Mouse (Mus musculus): ENCODE data around the gene Arhgef10l. TPM values are rescaled to one million over a fixed set of nuclear protein-coding genes. Genes with fewer than 3 reads are reported as not detected.
A peak's percentile ranks its signal among the peaks of the same experiment; 100 is the strongest.

Gene Arhgef10l
- polyA plus RNA-seq, 1 experiment from 2014 or later = 15.3 TPM

- 87% methylated on average over 8 of the region's 8 CpGs for WGBS
- Histone ChIP-seq H3K4me1 (replicated peaks) (peaks cover 21% of the 10 kb centered on the region), H3K9ac (no peak overlapping the region), H3K4me2 (no peak overlapping the region), H3K4me3 (no peak overlapping the region), H3K27ac (no peak overlapping the region), H3K36me3 (no peaks in the 10 kb centered on the region), H3K27me3 (no peaks in the 10 kb centered on the region), H3K9me3 (replicated peaks) (no peaks in the 10 kb centered on the region)
- no peak for ATAC-seq (replicated peaks; ENCODE audit: insufficient number of reproducible peaks, insufficient read depth, low FRiP score, low read depth)
These were observed 25.6 kb downstream of the Arhgef10l start for GRCm38 (mm10) chr4:140640242-140640523.

GRCm38 (mm10) chr4:140639431-140640241 lies 26.2 kb downstream of the Arhgef10l start:
- ATAC-seq (replicated peaks; ENCODE audit: insufficient number of reproducible peaks, insufficient read depth, low FRiP score, low read depth) = no peak
- H3K4me2 ChIP-seq = no peak overlapping the region
- 87% methylated on average over 28 of the region's 28 CpGs for WGBS
- no peaks in the 10 kb centered on the region for H3K27me3 ChIP-seq
- H3K4me3 ChIP-seq = no peak overlapping the region
- peaks cover 21% of the 10 kb centered on the region; the same call in 1 of the 2 replicates for H3K4me1 ChIP-seq (replicated peaks)
- no peak overlapping the region for H3K9ac ChIP-seq
- no peaks in the 10 kb centered on the region for H3K36me3 ChIP-seq
- no peaks in the 10 kb centered on the region for H3K9me3 ChIP-seq (replicated peaks)
- no peak overlapping the region for H3K27ac ChIP-seq

- Histone ChIP-seq H3K27ac (no peak overlapping the region), H3K4me3 (no peak overlapping the region), H3K27me3 (no peaks in the 10 kb centered on the region), H3K36me3 (no peaks in the 10 kb centered on the region), H3K9ac (no peak overlapping the region), H3K9me3 (replicated peaks) (no peaks in the 10 kb centered on the region), H3K4me1 (replicated peaks) (peaks cover 21% of the 10 kb centered on the region; the same call in 1 of the 2 replicates), H3K4me2 (no peak overlapping the region)
- no peak for ATAC-seq (replicated peaks; ENCODE audit: insufficient number of reproducible peaks, insufficient read depth, low FRiP score, low read depth)
- 87% methylated on average over 5 of the region's 5 CpGs for WGBS
These were observed 27.2 kb downstream of the Arhgef10l start for GRCm38 (mm10) chr4:140638591-140638990.

DNA sequence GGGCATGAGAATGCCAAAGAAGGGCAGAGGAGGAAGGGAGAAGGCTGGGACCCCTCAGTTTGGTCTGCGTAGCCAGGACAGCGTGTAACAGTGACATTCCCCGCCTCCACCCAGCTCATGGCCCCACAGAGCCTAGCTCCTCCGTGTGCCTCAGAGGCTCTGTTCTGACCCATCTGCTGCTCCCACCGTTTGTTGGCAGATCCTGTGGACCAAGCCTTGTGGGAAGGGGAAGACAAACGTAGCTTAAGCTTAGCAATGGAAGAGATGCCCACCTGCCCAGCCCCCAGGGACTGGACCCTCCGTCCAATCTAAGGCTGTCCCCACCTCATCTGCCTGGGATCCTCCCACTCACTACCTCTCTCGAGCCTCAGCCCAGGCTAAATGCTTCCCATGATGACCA lies 28.5 kb downstream of the Arhgef10l start:
- H3K4me1 ChIP-seq (replicated peaks) = peaks cover 21% of the 10 kb centered on the region; the same call in 1 of the 2 replicates
- H3K27ac ChIP-seq = no peak overlapping the region
- no peaks in the 10 kb centered on the region for H3K27me3 ChIP-seq
- no peaks in the 10 kb centered on the region for H3K9me3 ChIP-seq (replicated peaks)
- WGBS = 71% methylated on average over 8 of the region's 8 CpGs
- H3K36me3 ChIP-seq = no peaks in the 10 kb centered on the region
- no peak overlapping the region for H3K9ac ChIP-seq
- no peak overlapping the region for H3K4me3 ChIP-seq
- ATAC-seq (replicated peaks; ENCODE audit: insufficient number of reproducible peaks, insufficient read depth, low FRiP score, low read depth) = no peak
- H3K4me2 ChIP-seq = no peak overlapping the region

DNA sequence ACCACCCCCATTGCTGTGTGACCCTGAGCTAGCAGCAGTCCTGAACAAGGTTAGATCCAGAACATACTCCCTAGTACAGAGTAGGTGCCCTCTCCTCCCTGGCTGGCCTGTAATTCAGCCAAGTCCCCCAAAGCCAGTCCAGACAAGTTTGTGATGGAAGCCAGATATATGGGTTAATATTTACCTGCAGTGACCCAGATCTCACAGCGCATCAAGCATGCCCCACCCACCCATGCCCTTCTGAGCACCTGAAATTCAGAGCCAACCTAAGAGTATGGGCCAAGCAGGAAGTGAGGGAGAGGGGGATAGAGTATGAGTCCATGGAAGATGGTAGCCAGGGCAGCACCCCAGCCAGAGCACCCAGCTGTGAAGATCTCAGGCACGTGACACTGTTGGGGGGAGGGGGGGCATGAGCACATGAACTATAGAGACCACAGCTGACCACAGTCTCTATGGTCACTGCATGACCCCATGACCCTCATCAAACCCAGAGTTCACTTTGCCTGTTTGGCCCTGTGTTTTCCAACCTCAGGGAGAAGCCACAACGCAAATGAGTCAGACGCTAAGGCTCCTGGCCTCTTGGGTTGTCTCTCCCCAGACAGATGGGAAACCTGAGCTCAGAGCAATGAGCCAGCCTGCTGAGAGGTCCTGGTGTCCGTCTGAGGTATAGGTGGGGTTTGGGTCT lies 29.4 kb downstream of the Arhgef10l start:
- Histone ChIP-seq H3K4me3 (no peak overlapping the region), H3K27me3 (no peaks in the 10 kb centered on the region), H3K4me1 (replicated peaks) (peaks cover 17% of the 10 kb centered on the region), H3K27ac (no peak overlapping the region), H3K36me3 (no peaks in the 10 kb centered on the region), H3K9me3 (replicated peaks) (no peaks in the 10 kb centered on the region), H3K9ac (no peak overlapping the region), H3K4me2 (no peak overlapping the region)
- no peak for ATAC-seq (replicated peaks; ENCODE audit: insufficient number of reproducible peaks, insufficient read depth, low FRiP score, low read depth)
- 63% methylated on average over 5 of the region's 5 CpGs for WGBS

GRCm38 (mm10) chr4:140634861-140635388 lies 30.9 kb downstream of the Arhgef10l start:
- H3K9ac ChIP-seq = no peak overlapping the region
- no peak overlapping the region for H3K4me3 ChIP-seq
- 68% methylated on average over 10 of the region's 10 CpGs for WGBS
- no peak for ATAC-seq (replicated peaks; ENCODE audit: insufficient number of reproducible peaks, insufficient read depth, low FRiP score, low read depth)
- H3K27ac ChIP-seq = no peak overlapping the region
- H3K9me3 ChIP-seq (replicated peaks) = no peaks in the 10 kb centered on the region
- no peaks in the 10 kb centered on the region for H3K36me3 ChIP-seq
- no peak overlapping the region for H3K4me2 ChIP-seq
- H3K27me3 ChIP-seq = no peaks in the 10 kb centered on the region
- H3K4me1 ChIP-seq (replicated peaks) = peaks cover 24% of the 10 kb centered on the region

- ATAC-seq (replicated peaks; ENCODE audit: insufficient number of reproducible peaks, insufficient read depth, low FRiP score, low read depth) = no peak
- peaks cover 29% of the 10 kb centered on the region for H3K4me1 ChIP-seq (replicated peaks)
- 68% methylated on average over 6 of the region's 6 CpGs for WGBS
These were observed 34.4 kb downstream of the Arhgef10l start for GRCm38 (mm10) chr4:140631276-140631849.

GRCm38 (mm10) chr4:140630651-140631241 lies 35.1 kb downstream of the Arhgef10l start:
- Histone ChIP-seq H3K4me1 (replicated peaks) (peaks cover 32% of the 10 kb centered on the region), H3K27ac (peak overlapping the region; percentile 80), H3K9me3 (replicated peaks) (no peaks in the 10 kb centered on the region), H3K27me3 (no peaks in the 10 kb centered on the region), H3K36me3 (no peaks in the 10 kb centered on the region), H3K4me3 (no peak overlapping the region), H3K4me2 (peak overlapping the region; percentile 41), H3K9ac (peak overlapping the region; percentile 39; the same call in 1 of the 2 replicates)
- 19% methylated on average over 15 of the region's 15 CpGs for whole genome bisulfite sequencing
- ATAC-seq (replicated peaks; ENCODE audit: insufficient number of reproducible peaks, insufficient read depth, low FRiP score, low read depth) = peak; percentile 27

More at GRCm38 (mm10) chr4:140631276-140631849, 34.4 kb downstream of the Arhgef10l start:
- Histone ChIP-seq H3K36me3 (no peaks in the 10 kb centered on the region), H3K9ac (peak overlapping the region; percentile 39; the same call in 1 of the 2 replicates), H3K9me3 (replicated peaks) (no peaks in the 10 kb centered on the region), H3K27me3 (no peaks in the 10 kb centered on the region), H3K27ac (peak overlapping the region; percentile 80), H3K4me3 (no peak overlapping the region), H3K4me2 (peak overlapping the region; percentile 41; the same call in 1 of the 2 replicates)

- no peak for ATAC-seq (replicated peaks; ENCODE audit: insufficient number of reproducible peaks, insufficient read depth, low FRiP score, low read depth)
- H3K4me3 ChIP-seq = no peak overlapping the region
- no peaks in the 10 kb centered on the region for H3K36me3 ChIP-seq
- no peaks in the 10 kb centered on the region for H3K27me3 ChIP-seq
- H3K4me1 ChIP-seq (replicated peaks) = peaks cover 36% of the 10 kb centered on the region
- peak overlapping the region; percentile 80 for H3K27ac ChIP-seq
- no peaks in the 10 kb centered on the region for H3K9me3 ChIP-seq (replicated peaks)
- no peak overlapping the region for H3K9ac ChIP-seq
- 84% methylated on average over 3 of the region's 6 CpGs for WGBS
- no peak overlapping the region; the same call in 1 of the 2 replicates for H3K4me2 ChIP-seq
These were observed 35.7 kb downstream of the Arhgef10l start for GRCm38 (mm10) chr4:140630136-140630535.

- Histone ChIP-seq H3K4me3 (no peak overlapping the region), H3K9ac (no peak overlapping the region), H3K4me1 (replicated peaks) (peaks cover 46% of the 10 kb centered on the region), H3K9me3 (replicated peaks) (no peaks in the 10 kb centered on the region), H3K36me3 (no peaks in the 10 kb centered on the region), H3K27ac (peak overlapping the region; percentile 24; the same call in 1 of the 2 replicates), H3K27me3 (no peaks in the 10 kb centered on the region), H3K4me2 (no peak overlapping the region)
- no peak for ATAC-seq (replicated peaks; ENCODE audit: insufficient number of reproducible peaks, insufficient read depth, low FRiP score, low read depth)
- WGBS = 54% methylated on average over 4 of the region's 4 CpGs
These were observed 36.8 kb downstream of the Arhgef10l start for GRCm38 (mm10) chr4:140628971-140629370.

GRCm38 (mm10) chr4:140628412-140628943 lies 37.3 kb downstream of the Arhgef10l start:
- Histone ChIP-seq H3K4me1 (replicated peaks) (peaks cover 51% of the 10 kb centered on the region), H3K9me3 (replicated peaks) (no peaks in the 10 kb centered on the region), H3K27me3 (no peaks in the 10 kb centered on the region), H3K4me2 (no peak overlapping the region), H3K4me3 (no peak overlapping the region), H3K9ac (no peak overlapping the region), H3K27ac (no peak overlapping the region), H3K36me3 (no peaks in the 10 kb centered on the region)
- WGBS = 54% methylated on average over 11 of the region's 11 CpGs
- ATAC-seq (replicated peaks; ENCODE audit: insufficient number of reproducible peaks, insufficient read depth, low FRiP score, low read depth) = no peak
